Mouse (Mus musculus): ENCODE results near the gene Nadk. TPM values are rescaled to one million over a fixed set of nuclear protein-coding genes. Genes with fewer than 3 reads are reported as not detected.
A peak's percentile ranks its signal among the peaks of the same experiment; 100 is the strongest.

Nadk gene
- polyA plus RNA-seq, 1 experiment = 38.7 TPM

GRCm38 (mm10) chr4:155599901-155600825 lies 38.0 kb downstream of the Nadk start:
- peaks cover 79% of the 10 kb centered on the region for H3K4me1 ChIP-seq
- H3K4me3 ChIP-seq (replicated peaks) = peak overlapping the region; percentile 99
- H3K36me3 ChIP-seq (replicated peaks; ENCODE audit: low read length) = peaks cover 12% of the 10 kb centered on the region
- TF ChIP-seq GATA1 (IDR thresholded peaks at IDR 0.05; ENCODE audit: borderline replicate concordance, low read length) (no peak), FLI1 (IDR thresholded peaks at IDR 0.05; ENCODE audit: low read length) (no peak)
- no peaks in the 10 kb centered on the region for H3K27me3 ChIP-seq (replicated peaks)
- H3K9me3 ChIP-seq = no peaks in the 10 kb centered on the region

- H3K36me3 ChIP-seq (replicated peaks; ENCODE audit: low read length) = peaks cover 16% of the 10 kb centered on the region
- H3K4me3 ChIP-seq (replicated peaks) = peak within 1 kb of the TSS; percentile 99
- TF ChIP-seq GATA1 (IDR thresholded peaks at IDR 0.05; ENCODE audit: borderline replicate concordance, low read length) (no peak), FLI1 (IDR thresholded peaks at IDR 0.05; ENCODE audit: low read length) (peak; percentile 55; the same call in 1 of the 2 replicates)
- H3K27me3 ChIP-seq (replicated peaks) = no peaks in the 10 kb centered on the region
- no peaks in the 10 kb centered on the region for H3K9me3 ChIP-seq
- H3K4me1 ChIP-seq = peaks cover 82% of the 10 kb centered on the region
Observed at GRCm38 (mm10) chr4:155601091-155601996, 39.2 kb downstream of the Nadk start, which contains the start of gene Slc35e2. Gene Slc35e2, plus strand, starts transcription at chr4:155601416.

GRCm38 (mm10) chr4:155601997-155602456 lies 39.8 kb downstream of the Nadk start:
- Histone ChIP-seq H3K4me1 (peaks cover 82% of the 10 kb centered on the region), H3K36me3 (replicated peaks; ENCODE audit: low read length) (peaks cover 21% of the 10 kb centered on the region), H3K9me3 (no peaks in the 10 kb centered on the region), H3K27me3 (replicated peaks) (no peaks in the 10 kb centered on the region), H3K4me3 (replicated peaks) (peak overlapping the region; percentile 99)
- TF ChIP-seq FLI1 (IDR thresholded peaks at IDR 0.05; ENCODE audit: low read length) (no peak), GATA1 (IDR thresholded peaks at IDR 0.05; ENCODE audit: borderline replicate concordance, low read length) (no peak)

GRCm38 (mm10) chr4:155602753-155603152 lies 40.6 kb downstream of the Nadk start:
- Histone ChIP-seq H3K36me3 (replicated peaks; ENCODE audit: low read length) (peaks cover 27% of the 10 kb centered on the region), H3K27me3 (replicated peaks) (no peaks in the 10 kb centered on the region), H3K9me3 (no peaks in the 10 kb centered on the region), H3K4me3 (replicated peaks) (peak overlapping the region; percentile 99), H3K4me1 (peaks cover 83% of the 10 kb centered on the region)
- TF ChIP-seq FLI1 (IDR thresholded peaks at IDR 0.05; ENCODE audit: low read length) (no peak), GATA1 (IDR thresholded peaks at IDR 0.05; ENCODE audit: borderline replicate concordance, low read length) (no peak)

- TF ChIP-seq GATA1 (IDR thresholded peaks at IDR 0.05; ENCODE audit: borderline replicate concordance, low read length) (no peak), FLI1 (IDR thresholded peaks at IDR 0.05; ENCODE audit: low read length) (no peak)
- Histone ChIP-seq H3K27me3 (replicated peaks) (no peaks in the 10 kb centered on the region), H3K4me1 (peaks cover 76% of the 10 kb centered on the region), H3K9me3 (no peaks in the 10 kb centered on the region), H3K4me3 (replicated peaks) (no peak overlapping the region), H3K36me3 (replicated peaks; ENCODE audit: low read length) (peaks cover 33% of the 10 kb centered on the region)
Observed at GRCm38 (mm10) chr4:155603801-155604200, 41.6 kb downstream of the Nadk start.

GRCm38 (mm10) chr4:155605132-155605531 lies 43.0 kb downstream of the Nadk start:
- Histone ChIP-seq H3K4me1 (peaks cover 64% of the 10 kb centered on the region), H3K9me3 (no peaks in the 10 kb centered on the region), H3K36me3 (replicated peaks; ENCODE audit: low read length) (peaks cover 47% of the 10 kb centered on the region), H3K4me3 (replicated peaks) (no peak overlapping the region), H3K27me3 (replicated peaks) (no peaks in the 10 kb centered on the region)
- TF ChIP-seq FLI1 (IDR thresholded peaks at IDR 0.05; ENCODE audit: low read length) (no peak), GATA1 (IDR thresholded peaks at IDR 0.05; ENCODE audit: borderline replicate concordance, low read length) (no peak)

GRCm38 (mm10) chr4:155606825-155607224 lies 44.6 kb downstream of the Nadk start:
- TF ChIP-seq GATA1 (IDR thresholded peaks at IDR 0.05; ENCODE audit: borderline replicate concordance, low read length) = no peak

GRCm38 (mm10) chr4:155611860-155612259 lies 49.7 kb downstream of the Nadk start:
- no peaks in the 10 kb centered on the region for H3K27me3 ChIP-seq (replicated peaks)
- TF ChIP-seq FLI1 (IDR thresholded peaks at IDR 0.05; ENCODE audit: low read length) = no peak
- no peak for TF ChIP-seq GATA1 (IDR thresholded peaks at IDR 0.05; ENCODE audit: borderline replicate concordance, low read length)
- peaks cover 86% of the 10 kb centered on the region for H3K36me3 ChIP-seq (replicated peaks; ENCODE audit: low read length)
- peaks cover 11% of the 10 kb centered on the region for H3K4me1 ChIP-seq
- no peak overlapping the region for H3K4me3 ChIP-seq (replicated peaks)
- H3K9me3 ChIP-seq = no peaks in the 10 kb centered on the region

More at GRCm38 (mm10) chr4:155606825-155607224, 44.6 kb downstream of the Nadk start:
- peaks cover 61% of the 10 kb centered on the region for H3K36me3 ChIP-seq (replicated peaks; ENCODE audit: low read length)
- H3K27me3 ChIP-seq (replicated peaks) = no peaks in the 10 kb centered on the region
- H3K9me3 ChIP-seq = no peaks in the 10 kb centered on the region
- H3K4me1 ChIP-seq = peaks cover 60% of the 10 kb centered on the region
- no peak overlapping the region for H3K4me3 ChIP-seq (replicated peaks)

- Histone ChIP-seq H3K36me3 (replicated peaks; ENCODE audit: low read length) (peaks cover 90% of the 10 kb centered on the region), H3K9me3 (no peaks in the 10 kb centered on the region), H3K27me3 (replicated peaks) (no peaks in the 10 kb centered on the region), H3K4me1 (0 out of 2 replicates have a peak, but pooled peaks cover under 1% of the 10 kb centered on the region), H3K4me3 (replicated peaks) (no peak overlapping the region)
- TF ChIP-seq GATA1 (IDR thresholded peaks at IDR 0.05; ENCODE audit: borderline replicate concordance, low read length) (no peak), FLI1 (IDR thresholded peaks at IDR 0.05; ENCODE audit: low read length) (no peak)
Observed at GRCm38 (mm10) chr4:155613264-155613663, 51.1 kb downstream of the Nadk start.
